Mouse (Mus musculus): Measurements from ENCODE around the gene Banf1. TPM values are rescaled to one million over a fixed set of nuclear protein-coding genes. Genes with fewer than 3 reads are reported as not detected.
"Not testable (repeated sequence)": the region's sequence is repeated elsewhere in the genome, so short reads cannot be mapped to it uniquely, and the experiment has no call there.

Gene Banf1
- total RNA-seq, 2 experiments from 2014 or later, result 176 to 194 TPM

- intact Hi-C loops (cut with DNase I), result no loop called here
- DNase-seq, result no peak
Observed at GRCm38 (mm10) chr19:5374748-5375147, 7.8 kb upstream of the Banf1 start.

- intact Hi-C loops (cut with DNase I), result no loop called here
Observed at GRCm38 (mm10) chr19:5374177-5374576, 7.2 kb upstream of the Banf1 start.

GRCm38 (mm10) chr19:5372724-5373123 lies 5.8 kb upstream of the Banf1 start:
- intact Hi-C loops (cut with DNase I), result no loop called here
- DNase-seq, result no peak

More at GRCm38 (mm10) chr19:5374177-5374576, 7.2 kb upstream of the Banf1 start:
- DNase-seq, result no peak

- DNase-seq, result no peak
- intact Hi-C loops (cut with DNase I), result no loop called here
Observed at GRCm38 (mm10) chr19:5370932-5371331, 4.0 kb upstream of the Banf1 start.

- DNase-seq, result no peak
- intact Hi-C loops (cut with DNase I), result no loop called here
Observed at GRCm38 (mm10) chr19:5367455-5367854, 487 bp upstream of the Banf1 start.

GRCm38 (mm10) chr19:5366175-5367052 lies 554 bp downstream of the Banf1 start, which contains the start of gene Eif1ad:
TSS of gene Eif1ad (plus strand) at chr19:5366741.
- intact Hi-C loops (cut with DNase I), result no loop called here
- DNase-seq, result peak; percentile 96

- DNase-seq, result peak; percentile 14
- intact Hi-C loops (cut with DNase I), result no loop called here
Observed at GRCm38 (mm10) chr19:5365751-5366150, 1.2 kb downstream of the Banf1 start.

GRCm38 (mm10) chr19:5364124-5364523 lies 2.8 kb downstream of the Banf1 start:
- intact Hi-C loops (cut with DNase I), result no loop called here
- no peak for DNase-seq

GRCm38 (mm10) chr19:5362186-5362585 lies 4.8 kb downstream of the Banf1 start:
- intact Hi-C loops (cut with DNase I), result no loop called here
- no peak for DNase-seq

- DNase-seq, result no peak
- intact Hi-C loops (cut with DNase I), result no loop called here
Observed at GRCm38 (mm10) chr19:5356080-5356479, 10.9 kb downstream of the Banf1 start.

GRCm38 (mm10) chr19:5353609-5354008 lies 13.4 kb downstream of the Banf1 start:
- intact Hi-C loops (cut with DNase I), result no loop called here
- DNase-seq, result no peak

GRCm38 (mm10) chr19:5349502-5349873 lies 17.5 kb downstream of the Banf1 start, which contains the start of gene Cst6:
TSS of gene Cst6 (minus strand) at chr19:5349574.
- intact Hi-C loops (cut with DNase I), result loop anchor here (5.0 kb wide), 1 partner anchor 42 kb away; no protein-coding TSS in a partner anchor
- DNase-seq, result not testable (repeated sequence)

- DNase-seq, result peak; percentile 12
- intact Hi-C loops (cut with DNase I), result loop anchor here (5.0 kb wide), 1 partner anchor 42 kb away; no protein-coding TSS in a partner anchor
Observed at GRCm38 (mm10) chr19:5348526-5349501, 18.2 kb downstream of the Banf1 start.

- intact Hi-C loops (cut with DNase I), result loop anchor here (5.0 kb wide), 1 partner anchor 41 kb away; no protein-coding TSS in a partner anchor
- no peak for DNase-seq
Observed at GRCm38 (mm10) chr19:5348064-5348463, 18.9 kb downstream of the Banf1 start.

- intact Hi-C loops (cut with DNase I), result loop anchor here (5.0 kb wide), 1 partner anchor 38 kb away; no protein-coding TSS in a partner anchor
- no peak for DNase-seq
Observed at GRCm38 (mm10) chr19:5345297-5346131, 21.5 kb downstream of the Banf1 start.

GRCm38 (mm10) chr19:5341360-5341759 lies 25.6 kb downstream of the Banf1 start:
- DNase-seq, result no peak
- intact Hi-C loops (cut with DNase I), result no loop called here

- intact Hi-C loops (cut with DNase I), result no loop called here
Observed at GRCm38 (mm10) chr19:5337975-5338374, 29.0 kb downstream of the Banf1 start.

GRCm38 (mm10) chr19:5335441-5335840 lies 31.5 kb downstream of the Banf1 start, which contains the start of gene Catsper1:
TSS of gene Catsper1 (plus strand) at chr19:5335741.
- intact Hi-C loops (cut with DNase I), result no loop called here
- DNase-seq, result no peak

More at GRCm38 (mm10) chr19:5337975-5338374, 29.0 kb downstream of the Banf1 start:
- DNase-seq, result peak; percentile 74

GRCm38 (mm10) chr19:5334741-5335140 lies 32.2 kb downstream of the Banf1 start:
- intact Hi-C loops (cut with DNase I), result no loop called here
- DNase-seq, result no peak

- DNase-seq, result no peak
- intact Hi-C loops (cut with DNase I), result no loop called here
Observed at GRCm38 (mm10) chr19:5327970-5328369, 39.0 kb downstream of the Banf1 start.

All from left cerebral cortex, postnatal 4 days (tissue).